Mouse (Mus musculus) midbrain, embryonic 15.5 days (tissue): ENCODE results near the gene Ascl3. TPM values are rescaled to one million over a fixed set of nuclear protein-coding genes. Genes with fewer than 3 reads are reported as not detected.

Experiments
- ATAC-seq: fragments of 200-750 bp; cut with Nextera tagmentation; replicated peaks from 2 replicates; pipeline ENCODE4 v1.8.0; 2017; ENCODE audit warnings: moderate TSS enrichment
- H3K27ac ChIP-seq: fragments of 300-500 bp; sonication (generic); 2 replicates; pipeline ENCODE4 v1.5.1; 2015; ENCODE audit warnings: mild to moderate bottlenecking, inconsistent platforms
- H3K27me3 ChIP-seq: fragments of 300-500 bp; sonication (generic); replicated peaks from 2 replicates; pipeline ENCODE4 v1.6.1; 2015; ENCODE audit warnings: inconsistent platforms
- H3K36me3 ChIP-seq: fragments of 300-500 bp; sonication (generic); replicated peaks from 2 replicates; pipeline ENCODE4 v1.6.1; 2015; ENCODE audit warnings: inconsistent platforms
- H3K4me1 ChIP-seq: fragments of 300-500 bp; sonication (generic); 2 replicates; pipeline ENCODE4 v1.6.1; 2015; ENCODE audit warnings: inconsistent platforms
- H3K4me2 ChIP-seq: fragments of 300-500 bp; sonication (generic); 2 replicates; pipeline ENCODE4 v1.6.1; 2015; ENCODE audit warnings: inconsistent platforms, mild to moderate bottlenecking, moderate library complexity
- H3K4me3 ChIP-seq: fragments of 300-500 bp; sonication (generic); 2 replicates; pipeline ENCODE4 v1.5.1; 2015; ENCODE audit warnings: mild to moderate bottlenecking, inconsistent platforms
- H3K9ac ChIP-seq: fragments of 300-500 bp; sonication (generic); 2 replicates; pipeline ENCODE4 v1.6.1; 2015; ENCODE audit warnings: mild to moderate bottlenecking, inconsistent platforms
- H3K9me3 ChIP-seq: fragments of 300-500 bp; sonication (generic); 2 replicates; pipeline ENCODE4 v1.6.1; 2016; ENCODE audit warnings: inconsistent platforms
- WGBS: fragments of 180-500 bp; shearing (Covaris S2); methylation state at CpG from one replicate; pipeline ENCODE4 v1.1.7; 2015; ENCODE audit warnings: mixed read lengths; 5-methylcytosine and 5-hydroxymethylcytosine counted together
- polyA plus RNA-seq: library from polyadenylated mRNA; unstranded; fragments of >200 nt; fragmentation: Nextera tagmentation; extraction: Ambion mirVana; gene quantifications from 2 replicates; pipeline ENCODE4 v1.2.1, GENCODE M21; 2015

Ascl3 gene
- polyA plus RNA-seq = 0.26 and 0.34 TPM in 2 replicates

DNA sequence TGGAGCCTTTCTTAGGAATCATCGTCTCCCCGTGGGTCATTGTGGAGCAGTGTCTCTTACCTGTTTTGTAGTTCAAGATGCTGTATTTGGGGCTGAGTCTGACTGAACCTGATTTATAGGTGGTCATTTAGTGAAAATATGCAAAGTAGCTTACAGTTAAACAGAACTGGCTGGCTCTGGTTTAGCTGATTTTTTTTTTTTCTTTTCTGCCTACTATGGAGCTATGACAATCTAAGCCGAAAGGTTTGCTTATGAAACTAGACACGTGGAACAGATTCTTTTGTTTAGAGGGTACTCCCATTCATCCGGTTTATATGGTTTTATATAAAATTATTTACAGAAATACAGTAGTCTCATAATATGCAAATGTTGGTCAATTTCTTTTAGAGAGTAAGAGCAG, at the start of gene Ascl3:
TSS of gene Ascl3 (minus strand) at position 101 of the 400 bp plus-strand sequence.
- Histone ChIP-seq H3K27ac (no peak within 1 kb of the TSS), H3K36me3 (peaks cover 13% of the 10 kb centered on the region), H3K4me3 (no peak within 1 kb of the TSS), H3K27me3 (no peaks in the 10 kb centered on the region), H3K9me3 (no peaks in the 10 kb centered on the region), H3K4me2 (no peak within 1 kb of the TSS), H3K4me1 (no peaks in the 10 kb centered on the region), H3K9ac (no peak within 1 kb of the TSS)
- 89% methylated on average over 5 of the region's 5 CpGs for WGBS
- no peak for ATAC-seq

GRCm38 (mm10) chr7:109781087-109781469, 49.6 kb upstream of the Ascl3 start:
- Histone ChIP-seq H3K9me3 (no peaks in the 10 kb centered on the region), H3K4me1 (peaks cover 15% of the 10 kb centered on the region), H3K27me3 (peaks cover 30% of the 10 kb centered on the region), H3K4me2 (peak overlapping the region; percentile 96), H3K9ac (peak overlapping the region; percentile 66), H3K36me3 (no peaks in the 10 kb centered on the region), H3K27ac (no peak overlapping the region), H3K4me3 (peak overlapping the region; percentile 75)
- 2% methylated on average over 24 of the region's 24 CpGs for WGBS
- peak; percentile 76; the same call in 1 of the 2 replicates for ATAC-seq

- Histone ChIP-seq H3K27ac (no peak overlapping the region), H3K27me3 (no peaks in the 10 kb centered on the region), H3K9me3 (no peaks in the 10 kb centered on the region), H3K4me2 (no peak overlapping the region), H3K36me3 (no peaks in the 10 kb centered on the region), H3K4me3 (no peak overlapping the region), H3K9ac (no peak overlapping the region), H3K4me1 (no peaks in the 10 kb centered on the region)
- no peak for ATAC-seq
These were observed 40.7 kb upstream of the Ascl3 start for GRCm38 (mm10) chr7:109772251-109772650.

DNA sequence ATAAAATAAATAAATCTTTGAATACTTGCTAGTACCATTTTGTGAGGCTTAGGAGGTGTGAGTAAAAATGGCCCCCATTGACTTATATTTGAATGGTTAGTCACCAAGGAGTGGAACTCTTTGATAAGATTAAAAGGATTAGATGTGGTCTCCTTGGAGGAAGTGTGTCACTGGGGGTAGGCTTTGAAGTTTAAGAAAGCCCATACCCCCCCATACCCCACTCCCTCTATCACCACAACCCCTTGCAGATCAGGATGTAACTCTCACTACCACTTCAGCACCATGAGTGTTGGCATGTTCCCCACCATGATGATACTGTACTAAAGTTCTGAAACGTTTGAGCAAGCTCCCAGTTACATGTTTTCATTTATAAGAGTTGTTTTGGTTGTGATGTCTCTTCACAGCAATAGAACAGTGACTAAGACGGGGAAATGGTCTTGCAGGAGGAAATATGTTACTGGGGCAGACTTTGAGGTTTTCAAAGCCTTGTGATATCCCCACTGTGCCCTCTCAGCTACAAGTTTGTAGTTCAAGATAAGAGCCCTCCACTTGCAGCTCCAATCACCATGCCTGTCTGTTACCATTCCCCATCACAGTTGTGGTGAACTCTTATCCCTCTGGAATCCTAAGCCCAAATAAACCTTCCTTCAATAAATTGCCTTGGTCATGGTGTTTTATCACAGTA, 37.3 kb upstream of the Ascl3 start:
- H3K4me3 ChIP-seq = no peak overlapping the region
- 69% methylated on average over 2 of the region's 2 CpGs for WGBS

DNA sequence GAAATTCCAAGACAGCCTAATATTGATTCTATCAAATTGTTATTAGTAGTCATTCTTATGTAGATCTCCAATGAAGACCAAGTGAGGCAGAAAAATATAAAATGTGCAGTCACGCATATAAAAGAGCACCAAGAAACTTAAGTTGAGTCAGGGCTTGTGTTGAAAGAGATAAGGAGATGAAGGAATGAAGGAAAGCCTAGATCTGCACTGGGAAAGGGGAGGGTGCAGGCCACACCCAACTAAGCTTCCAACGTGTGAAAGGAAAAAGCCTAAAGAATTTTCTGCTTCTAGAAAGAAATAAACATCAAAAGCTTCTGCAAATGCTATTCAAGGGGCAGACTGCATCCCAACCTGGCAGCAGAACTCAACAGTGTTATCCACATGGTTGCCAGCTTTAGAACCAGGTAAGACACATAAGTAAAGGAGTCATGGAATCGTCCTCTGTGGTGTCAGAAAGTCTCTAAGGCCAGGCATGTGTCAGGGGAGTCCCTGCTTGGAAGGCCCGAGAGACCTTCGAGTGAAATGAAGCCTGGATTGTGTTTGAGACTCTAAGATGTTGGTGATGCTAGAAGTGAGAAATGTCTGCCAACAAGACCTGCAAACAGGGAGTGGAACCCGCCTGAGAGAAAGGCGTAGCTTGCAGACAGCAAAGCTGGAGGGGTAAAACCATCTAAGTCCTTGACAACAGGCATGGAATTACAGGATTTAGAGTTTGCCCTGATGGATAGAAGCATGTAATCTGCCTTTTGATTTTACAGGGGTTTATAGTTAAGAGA, 36.2 kb upstream of the Ascl3 start:
- WGBS = 83% methylated on average over 7 of the region's 7 CpGs

More for the DNA sequence above, 37.3 kb upstream of the Ascl3 start:
- Histone ChIP-seq H3K4me1 (no peaks in the 10 kb centered on the region), H3K9me3 (no peaks in the 10 kb centered on the region), H3K36me3 (no peaks in the 10 kb centered on the region), H3K9ac (no peak overlapping the region), H3K27me3 (no peaks in the 10 kb centered on the region), H3K27ac (no peak overlapping the region), H3K4me2 (no peak overlapping the region)
- no peak for ATAC-seq

DNA sequence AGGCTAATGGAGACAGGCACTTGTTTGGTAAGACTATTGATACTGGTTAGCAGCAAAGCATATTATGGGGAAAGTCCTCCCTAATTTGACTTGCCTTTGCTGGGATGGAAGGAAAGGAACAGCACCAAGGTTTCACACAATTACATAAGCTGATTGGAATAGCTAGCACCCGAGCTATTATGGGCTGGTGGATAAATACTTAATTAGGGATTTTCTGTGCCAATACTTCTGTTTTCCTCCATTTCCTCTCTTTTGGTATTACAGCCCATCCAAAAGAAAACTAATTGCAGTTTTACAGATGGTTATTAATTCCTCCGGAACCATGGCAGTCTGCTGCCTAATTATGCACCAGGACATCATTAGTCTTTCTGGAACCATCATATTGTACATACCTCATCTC, 32.5 kb upstream of the Ascl3 start:
- Histone ChIP-seq H3K9ac (no peak overlapping the region), H3K9me3 (no peaks in the 10 kb centered on the region), H3K27ac (no peak overlapping the region), H3K4me2 (no peak overlapping the region), H3K36me3 (no peaks in the 10 kb centered on the region), H3K4me3 (no peak overlapping the region), H3K27me3 (no peaks in the 10 kb centered on the region), H3K4me1 (no peaks in the 10 kb centered on the region)
- ATAC-seq = no peak
- WGBS = 69% methylated on average over 2 of the region's 2 CpGs

More for the DNA sequence above, 36.2 kb upstream of the Ascl3 start:
- no peak overlapping the region for H3K4me3 ChIP-seq
- no peaks in the 10 kb centered on the region for H3K36me3 ChIP-seq
- H3K4me1 ChIP-seq = no peaks in the 10 kb centered on the region
- H3K9ac ChIP-seq = no peak overlapping the region
- no peak overlapping the region for H3K4me2 ChIP-seq
- no peak for ATAC-seq
- no peaks in the 10 kb centered on the region for H3K27me3 ChIP-seq
- no peak overlapping the region for H3K27ac ChIP-seq
- no peaks in the 10 kb centered on the region for H3K9me3 ChIP-seq

DNA sequence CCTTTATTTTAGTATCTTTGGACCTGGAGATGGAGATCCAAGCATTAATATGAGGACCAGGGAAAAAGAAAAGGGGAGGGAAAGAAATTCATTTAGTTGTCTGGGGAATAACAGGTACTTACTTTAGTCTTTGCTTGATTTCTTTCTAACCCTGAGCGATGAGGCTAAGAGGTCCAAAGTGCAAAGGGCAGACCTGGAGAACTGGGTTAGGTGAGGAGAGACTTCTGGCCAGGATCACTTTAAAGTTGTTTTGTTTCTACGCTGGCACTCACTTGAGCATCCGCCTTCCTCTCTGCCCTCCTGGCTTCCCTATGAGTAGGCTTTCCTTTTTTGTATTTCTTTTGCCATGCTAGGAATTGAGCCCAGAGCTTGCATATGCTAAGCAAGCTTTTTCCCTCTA, 24.8 kb upstream of the Ascl3 start:
- Histone ChIP-seq H3K27ac (no peak overlapping the region), H3K27me3 (no peaks in the 10 kb centered on the region), H3K4me3 (no peak overlapping the region), H3K9me3 (no peaks in the 10 kb centered on the region), H3K4me2 (no peak overlapping the region), H3K9ac (no peak overlapping the region), H3K4me1 (peaks cover 19% of the 10 kb centered on the region), H3K36me3 (no peaks in the 10 kb centered on the region)
- 88% methylated on average over 3 of the region's 3 CpGs for WGBS
- no peak for ATAC-seq

GRCm38 (mm10) chr7:109754034-109754433, 22.5 kb upstream of the Ascl3 start:
- Histone ChIP-seq H3K9me3 (no peaks in the 10 kb centered on the region), H3K27me3 (no peaks in the 10 kb centered on the region), H3K36me3 (no peaks in the 10 kb centered on the region), H3K4me3 (no peak overlapping the region), H3K9ac (no peak overlapping the region), H3K4me1 (peaks cover 31% of the 10 kb centered on the region), H3K4me2 (no peak overlapping the region), H3K27ac (no peak overlapping the region)
- no peak for ATAC-seq
- WGBS = 91% methylated on average over 8 of the region's 8 CpGs

- Histone ChIP-seq H3K36me3 (no peaks in the 10 kb centered on the region), H3K4me3 (peak within 1 kb of the TSS; percentile 72), H3K4me2 (peak within 1 kb of the TSS; percentile 83), H3K9me3 (no peaks in the 10 kb centered on the region), H3K27me3 (no peaks in the 10 kb centered on the region), H3K27ac (peak within 1 kb of the TSS; percentile 84), H3K4me1 (peaks cover 31% of the 10 kb centered on the region), H3K9ac (peak within 1 kb of the TSS; percentile 88)
- peak; percentile 95 for ATAC-seq
- under 1% methylated on average over 74 of the region's 74 CpGs for WGBS
These were observed 20.7 kb upstream of the Ascl3 start, which contains the start of gene Tmem9b for GRCm38 (mm10) chr7:109752008-109752925. Tmem9b (minus strand) TSS chr7:109752875.

DNA sequence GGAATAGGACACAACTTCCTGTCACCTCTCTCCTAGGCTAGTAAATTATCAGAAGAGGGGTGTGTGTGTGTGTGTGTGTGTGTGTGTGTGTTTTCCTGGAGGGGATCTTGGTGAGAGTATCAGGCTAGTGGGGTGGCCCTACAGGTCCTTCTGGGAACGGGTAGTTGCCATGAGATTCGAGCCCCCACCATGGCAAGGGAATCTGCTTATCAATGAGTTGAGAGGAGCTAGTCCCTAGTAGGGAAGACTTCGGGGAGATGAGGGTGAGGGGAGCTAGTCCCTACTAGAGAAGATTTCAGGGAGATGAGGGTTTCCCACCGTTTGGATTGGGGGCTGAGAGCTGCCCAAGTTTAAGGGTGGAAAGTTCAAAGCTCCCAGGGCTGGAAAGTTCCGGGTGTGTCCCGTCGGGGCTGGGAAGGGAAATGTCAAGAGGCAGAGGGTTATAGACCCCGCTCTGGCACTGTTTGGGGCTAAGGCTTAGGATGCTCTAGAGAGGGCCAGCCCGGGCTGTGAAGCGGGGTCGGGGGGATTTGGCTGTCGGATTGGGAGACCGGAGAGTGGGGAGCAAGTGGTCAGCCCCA, 20.0 kb upstream of the Ascl3 start:
- H3K9ac ChIP-seq = peak overlapping the region; percentile 88
- ATAC-seq = peak; percentile 76
- H3K36me3 ChIP-seq = no peaks in the 10 kb centered on the region; the same call in 1 of the 2 replicates
- H3K27ac ChIP-seq = peak overlapping the region; percentile 84
- 3% methylated on average over 13 of the region's 13 CpGs for WGBS
- H3K9me3 ChIP-seq = no peaks in the 10 kb centered on the region
- H3K4me2 ChIP-seq = peak overlapping the region; percentile 83
- H3K27me3 ChIP-seq = no peaks in the 10 kb centered on the region
- H3K4me3 ChIP-seq = peak overlapping the region; percentile 72
- H3K4me1 ChIP-seq = peaks cover 31% of the 10 kb centered on the region

GRCm38 (mm10) chr7:109747747-109748146, 16.2 kb upstream of the Ascl3 start:
- Histone ChIP-seq H3K36me3 (peaks cover 15% of the 10 kb centered on the region), H3K4me1 (peaks cover 17% of the 10 kb centered on the region)

More at GRCm38 (mm10) chr7:109747747-109748146, 16.2 kb upstream of the Ascl3 start:
- H3K9me3 ChIP-seq = no peaks in the 10 kb centered on the region
- H3K4me2 ChIP-seq = no peak overlapping the region
- no peaks in the 10 kb centered on the region for H3K27me3 ChIP-seq
- no peak overlapping the region for H3K27ac ChIP-seq
- H3K9ac ChIP-seq = no peak overlapping the region
- ATAC-seq = no peak
- no peak overlapping the region for H3K4me3 ChIP-seq
- WGBS = 71% methylated on average over 1 of the region's 1 CpGs
